Mouse (Mus musculus) forebrain, embryonic 14.5 days (tissue): ENCODE measurements around the gene Arhgef12. TPM values are rescaled to one million over a fixed set of nuclear protein-coding genes. Genes with fewer than 3 reads are reported as not detected.

Source experiments
- ATAC-seq: fragments of 200-750 bp; cut with Nextera tagmentation; 2 replicates; pipeline ENCODE4 v1.8.0; 2017; ENCODE audit warnings: mild to moderate bottlenecking, moderate library complexity
- DNase-seq: peaks from one replicate; pipeline ENCODE4 v3.0.0-alpha.2; 2015; ENCODE audit warnings: low spot score
- H3K27ac ChIP-seq: fragments of 300-500 bp; sonication (generic); 2 replicates; pipeline ENCODE4 v1.5.1; 2014; ENCODE audit warnings: low read depth, mild to moderate bottlenecking, control low read depth, low read length, moderate library complexity
- H3K27me3 ChIP-seq: fragments of 300-500 bp; sonication (generic); replicated peaks from 2 replicates; pipeline ENCODE4 v1.6.1; 2014; ENCODE audit warnings: low read length, control low read depth, mixed read lengths; ENCODE audit not compliant: control insufficient read depth, insufficient read depth
- H3K36me3 ChIP-seq: fragments of 300-500 bp; sonication (generic); 2 replicates; pipeline ENCODE4 v1.6.1; 2014; ENCODE audit warnings: low read length, control low read depth; ENCODE audit not compliant: control insufficient read depth, insufficient read depth
- H3K4me1 ChIP-seq: fragments of 300-500 bp; sonication (generic); 2 replicates; pipeline ENCODE4 v1.6.1; 2014; ENCODE audit warnings: antibody characterized with exemption, low read length, control low read depth; ENCODE audit not compliant: control insufficient read depth, insufficient read depth
- H3K4me2 ChIP-seq: fragments of 300-500 bp; sonication (generic); 2 replicates; pipeline ENCODE4 v1.6.1; 2014; ENCODE audit warnings: mild to moderate bottlenecking, control low read depth, low read length
- H3K4me3 ChIP-seq: fragments of 300-500 bp; sonication (generic); 2 replicates; pipeline ENCODE4 v1.5.1; 2014; ENCODE audit warnings: low read depth, low read length, control low read depth
- H3K9ac ChIP-seq: fragments of 300-500 bp; sonication (generic); 2 replicates; pipeline ENCODE4 v1.6.1; 2014; ENCODE audit warnings: mild to moderate bottlenecking, low read length, control low read depth, moderate library complexity
- H3K9me3 ChIP-seq: fragments of 300-500 bp; sonication (generic); replicated peaks from 2 replicates; pipeline ENCODE4 v1.6.1; 2016; ENCODE audit warnings: low read length, control low read depth, mixed read lengths; ENCODE audit not compliant: control insufficient read depth
- WGBS: fragments of 180-500 bp; shearing (Covaris S2); extraction: QIAGEN DNeasy Blood & Tissue Kit; methylation state at CpG from one replicate; pipeline ENCODE4 v1.1.7; 2014; 5-methylcytosine and 5-hydroxymethylcytosine counted together
- polyA plus RNA-seq: library from polyadenylated mRNA; unstranded; fragments of >200 nt; fragmentation: Nextera tagmentation; extraction: Ambion mirVana; gene quantifications from 2 replicates; pipeline ENCODE4 v1.2.1, GENCODE M21; 2014

Arhgef12 gene
- polyA plus RNA-seq, 1 experiment from 2014 or later: 14.2 TPM

- Histone ChIP-seq H3K4me1 (no peaks in the 10 kb centered on the region), H3K27ac (no peak overlapping the region), H3K27me3 (0 out of 2 replicates have a peak, but pooled peaks cover 2% of the 10 kb centered on the region), H3K9me3 (no peaks in the 10 kb centered on the region), H3K4me2 (no peak overlapping the region), H3K36me3 (no peaks in the 10 kb centered on the region), H3K4me3 (no peak overlapping the region), H3K9ac (no peak overlapping the region)
- ATAC-seq: 0 out of 2 replicates have a peak, but pooled peaks have one; percentile 1
- no peak for DNase-seq
- WGBS: 80% methylated on average over 7 of the region's 7 CpGs
These were observed 161.9 kb downstream of the Arhgef12 start for GRCm38 (mm10) chr9:42945174-42945573.

GRCm38 (mm10) chr9:42944536-42945006, 162.5 kb downstream of the Arhgef12 start:
- ATAC-seq: peak; percentile 94
- Histone ChIP-seq H3K4me1 (no peaks in the 10 kb centered on the region), H3K9ac (peak overlapping the region; percentile 90), H3K4me3 (peak overlapping the region; percentile 64), H3K27me3 (0 out of 2 replicates have a peak, but pooled peaks cover 2% of the 10 kb centered on the region), H3K36me3 (no peaks in the 10 kb centered on the region), H3K4me2 (peak overlapping the region; percentile 99), H3K27ac (no peak overlapping the region), H3K9me3 (no peaks in the 10 kb centered on the region)
- WGBS: under 1% methylated on average over 45 of the region's 52 CpGs
- DNase-seq: peak; percentile 92

- Histone ChIP-seq H3K9ac (peak within 1 kb of the TSS; percentile 90), H3K27ac (no peak within 1 kb of the TSS), H3K4me3 (peak within 1 kb of the TSS; percentile 64), H3K4me2 (peak within 1 kb of the TSS; percentile 99), H3K4me1 (no peaks in the 10 kb centered on the region), H3K36me3 (no peaks in the 10 kb centered on the region), H3K9me3 (no peaks in the 10 kb centered on the region), H3K27me3 (0 out of 2 replicates have a peak, but pooled peaks cover 2% of the 10 kb centered on the region)
- peak; percentile 39 for DNase-seq
- WGBS: 1% methylated on average over 53 of the region's 68 CpGs
- ATAC-seq: peak; percentile 87
These were observed 163.1 kb downstream of the Arhgef12 start, which contains the start of gene Grik4 for GRCm38 (mm10) chr9:42943781-42944535. Gene Grik4, minus strand, starts transcription at chr9:42944493.

GRCm38 (mm10) chr9:42943057-42943529, 163.9 kb downstream of the Arhgef12 start:
- ATAC-seq (peak; percentile 22; the same call in 1 of the 2 replicates), DNase-seq (peak; percentile 54)

GRCm38 (mm10) chr9:42942148-42942547, 164.9 kb downstream of the Arhgef12 start:
- H3K9me3 ChIP-seq: no peaks in the 10 kb centered on the region
- H3K36me3 ChIP-seq: no peaks in the 10 kb centered on the region
- no peak for ATAC-seq
- DNase-seq: no peak
- no peak overlapping the region for H3K27ac ChIP-seq
- H3K4me1 ChIP-seq: no peaks in the 10 kb centered on the region
- WGBS: 52% methylated on average over 4 of the region's 4 CpGs
- 0 out of 2 replicates have a peak, but pooled peaks cover 2% of the 10 kb centered on the region for H3K27me3 ChIP-seq
- H3K4me2 ChIP-seq: no peak overlapping the region
- no peak overlapping the region for H3K9ac ChIP-seq
- H3K4me3 ChIP-seq: no peak overlapping the region

More at GRCm38 (mm10) chr9:42943057-42943529, 163.9 kb downstream of the Arhgef12 start:
- H3K36me3 ChIP-seq: no peaks in the 10 kb centered on the region
- 0 out of 2 replicates have a peak, but pooled peaks cover 2% of the 10 kb centered on the region for H3K27me3 ChIP-seq
- peak overlapping the region; percentile 90 for H3K9ac ChIP-seq
- WGBS: 5% methylated on average over 9 of the region's 9 CpGs
- no peaks in the 10 kb centered on the region for H3K4me1 ChIP-seq
- H3K27ac ChIP-seq: no peak overlapping the region
- peak overlapping the region; percentile 64 for H3K4me3 ChIP-seq
- H3K9me3 ChIP-seq: no peaks in the 10 kb centered on the region
- peak overlapping the region; percentile 99 for H3K4me2 ChIP-seq

- no peaks in the 10 kb centered on the region for H3K9me3 ChIP-seq
- DNase-seq: no peak
- H3K4me1 ChIP-seq: no peaks in the 10 kb centered on the region
- WGBS: 42% methylated on average over 7 of the region's 7 CpGs
- no peak overlapping the region for H3K4me2 ChIP-seq
- no peaks in the 10 kb centered on the region for H3K36me3 ChIP-seq
- ATAC-seq: no peak
- H3K4me3 ChIP-seq: no peak overlapping the region
- no peaks in the 10 kb centered on the region for H3K27me3 ChIP-seq
- no peak overlapping the region for H3K9ac ChIP-seq
- no peak overlapping the region for H3K27ac ChIP-seq
These were observed 174.9 kb downstream of the Arhgef12 start for GRCm38 (mm10) chr9:42932146-42932545.

GRCm38 (mm10) chr9:42927498-42927897, 179.5 kb downstream of the Arhgef12 start:
- DNase-seq (no peak), ATAC-seq (no peak)
- Histone ChIP-seq H3K9ac (no peak overlapping the region), H3K27ac (no peak overlapping the region), H3K27me3 (no peaks in the 10 kb centered on the region), H3K4me2 (no peak overlapping the region), H3K4me1 (no peaks in the 10 kb centered on the region), H3K36me3 (no peaks in the 10 kb centered on the region), H3K9me3 (no peaks in the 10 kb centered on the region), H3K4me3 (no peak overlapping the region)
- 73% methylated on average over 10 of the region's 10 CpGs for WGBS

GRCm38 (mm10) chr9:42926564-42926963, 180.5 kb downstream of the Arhgef12 start:
- Histone ChIP-seq H3K27me3 (no peaks in the 10 kb centered on the region), H3K27ac (no peak overlapping the region), H3K9ac (no peak overlapping the region), H3K4me2 (no peak overlapping the region), H3K4me1 (no peaks in the 10 kb centered on the region), H3K36me3 (no peaks in the 10 kb centered on the region), H3K4me3 (no peak overlapping the region), H3K9me3 (no peaks in the 10 kb centered on the region)
- ATAC-seq: no peak
- WGBS: 86% methylated on average over 6 of the region's 6 CpGs
- DNase-seq: no peak

- no peak overlapping the region for H3K27ac ChIP-seq
- no peak overlapping the region for H3K9ac ChIP-seq
- peaks cover 6% of the 10 kb centered on the region for H3K4me1 ChIP-seq
- 49% methylated on average over 4 of the region's 4 CpGs for WGBS
- no peaks in the 10 kb centered on the region for H3K9me3 ChIP-seq
- no peak overlapping the region for H3K4me3 ChIP-seq
- no peak overlapping the region for H3K4me2 ChIP-seq
- H3K36me3 ChIP-seq: no peaks in the 10 kb centered on the region
- H3K27me3 ChIP-seq: no peaks in the 10 kb centered on the region
- DNase-seq (no peak), ATAC-seq (no peak)
These were observed 185.2 kb downstream of the Arhgef12 start for GRCm38 (mm10) chr9:42921830-42922229.
